Mouse (Mus musculus) CH12.LX (cell line): ENCODE data around the gene Ccdc62.
A peak's percentile ranks its signal among the peaks of the same experiment; 100 is the strongest.

ENCODE experiments used
- BHLHE40 ChIP-seq: IDR thresholded peaks from 2 replicates; pipeline ENCODE4 v1.6.1; 2011; ENCODE audit warnings: mild to moderate bottlenecking, low read depth, low read length, improper control_type of control experiment
- CTCF ChIP-seq, 2 experiments: IDR thresholded peaks in 1 of 2; conservative IDR thresholded peaks in 1 of 2; 2 replicates each; pipeline ENCODE4 v1.5.1; 2011 to 2012; ENCODE audit warnings: low read depth in 2 of 2, low read length in 2 of 2, improper control_type of control experiment in 1 of 2, inconsistent platforms in 1 of 2, mild to moderate bottlenecking in 1 of 2, moderate library complexity in 1 of 2
- HCFC1 ChIP-seq: IDR thresholded peaks from 2 replicates; pipeline ENCODE4 v1.6.1; 2012; ENCODE audit warnings: low read depth, mild to moderate bottlenecking, inconsistent platforms, low read length, improper control_type of control experiment
- MAX ChIP-seq: IDR thresholded peaks from 2 replicates; pipeline ENCODE4 v1.6.1; 2011; ENCODE audit warnings: low read length, improper control_type of control experiment
- NRF1 ChIP-seq: IDR thresholded peaks from 2 replicates; pipeline ENCODE4 v1.6.1; 2014; ENCODE audit warnings: low read depth, mild to moderate bottlenecking, inconsistent platforms, low read length, improper control_type of control experiment, moderate library complexity
- POLR2A ChIP-seq: IDR thresholded peaks from 2 replicates; pipeline ENCODE4 v1.6.1; 2011; ENCODE audit warnings: low read depth, mild to moderate bottlenecking, improper control_type of control experiment, low read length
- TBP ChIP-seq: conservative IDR thresholded peaks from 2 replicates; pipeline ENCODE4 v1.6.1; 2011; ENCODE audit warnings: low read depth, low read length, improper control_type of control experiment
- TCF12 ChIP-seq: IDR thresholded peaks from 2 replicates; pipeline ENCODE4 v1.6.1; 2014; ENCODE audit warnings: low read depth, mild to moderate bottlenecking, inconsistent platforms, low read length, improper control_type of control experiment
- ZC3H11A ChIP-seq: IDR thresholded peaks from 2 replicates; pipeline ENCODE4 v1.6.1; 2012; ENCODE audit warnings: low read depth, mild to moderate bottlenecking, inconsistent platforms, low read length, improper control_type of control experiment

DNA sequence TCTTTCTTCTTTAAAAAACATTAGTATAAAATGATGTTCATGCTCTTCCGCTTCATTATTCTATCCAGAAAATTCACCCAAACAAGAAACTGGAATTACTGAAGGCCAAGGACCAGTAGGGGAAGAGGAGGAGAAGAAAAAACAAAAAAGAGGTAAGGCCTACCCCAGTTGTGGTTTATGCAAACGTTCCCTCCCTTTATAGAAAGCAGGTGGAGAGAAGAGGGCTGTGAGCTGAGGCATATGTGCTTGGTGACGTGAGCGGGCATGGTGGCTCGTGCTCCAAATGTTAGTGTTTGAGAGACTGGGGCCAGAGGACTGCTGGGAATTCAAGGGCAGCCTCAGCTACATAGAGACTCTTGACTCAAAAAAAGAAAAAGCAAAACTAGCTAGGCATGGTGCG is 8.4 kb upstream of the Ccdc62 start:
- TF ChIP-seq TBP = no peak
- TF ChIP-seq NRF1 = no peak
- no peak for TF ChIP-seq ZC3H11A
- TF ChIP-seq POLR2A = 0 out of 2 replicates have a peak, but pooled peaks have one; percentile 28
- TF ChIP-seq CTCF (conservative IDR thresholded peaks at IDR 0.05 in 1 of 2, IDR thresholded peaks at IDR 0.05 in 1 of 2; ENCODE audit: low read depth in 2 of 2, low read length in 2 of 2) = no peak
- peak; percentile 44; the same call in 1 of the 2 replicates for TF ChIP-seq MAX
- TF ChIP-seq HCFC1 = no peak
- peak; percentile 88 for TF ChIP-seq BHLHE40
- TF ChIP-seq TCF12 = peak; percentile 65
